In genomic region chr11:101193076-101193475, GRCm38 (mm10) we compare ENCODE assay signal across 26 mouse cellular contexts. TPM values are rescaled to one million over a fixed set of nuclear protein-coding genes. Genes with fewer than 3 reads are reported as not detected.
DNase-seq lines count a peak whose midpoint lies in the region; ATAC-seq and TF ChIP-seq lines count a peak whose summit lies in the region.
"Had no signal": no experiment of that assay in that cellular context is flagged by ENCODE, and none has a peak within 500 bp of the region (broad histone marks: within the 10 kb centered on the region; RNA-seq: fewer than 3 reads in every experiment).

No protein-coding gene starts in this region.

- H3K27me3 ChIP-seq in cerebellum, adult 2 months (ENCODE audit: control insufficient read depth, insufficient read depth, low read length) = no peaks in the 10 kb centered on the region
- no peaks in the 10 kb centered on the region for H3K27me3 ChIP-seq in forebrain, embryonic 13.5 days
- H3K27me3 ChIP-seq: CH12.LX; heart, embryonic 12.5 days; heart, embryonic 15.5 days; hindbrain, embryonic 15.5 days had no signal

- DNase-seq in cerebellum, adult 11-12 months = peak; percentile 65
- no peak for DNase-seq in cerebellum, postnatal 4 days (ENCODE audit: low spot score in 2 of 2)
- peak in 1 of 2 experiments; percentile 59 for DNase-seq in cerebellum, adult 2 months
- peak; percentile 71 for DNase-seq in cerebellum, adult 9-11 months
- no peak for DNase-seq in kidney, postnatal 14 days
- DNase-seq in spleen, adult 12 weeks (ENCODE audit: low spot score) = no peak
- DNase-seq: adrenal gland, adult 2 months; adrenal gland, postnatal 14 days; B cell, adult 2 months; forebrain, postnatal 0 days; gastrocnemius, adult 2 months; gastrocnemius, postnatal 14 days; heart, adult 18-20 months; heart, postnatal 10 days; heart, postnatal 36 days; kidney, adult 2 months had no signal

- no peak for ATAC-seq in forebrain, embryonic 13.5 days
- ATAC-seq: forebrain, embryonic 14.5 days; forebrain, postnatal 0 days; intestine, postnatal 0 days had no signal

- peaks cover 30% of the 10 kb centered on the region for H3K36me3 ChIP-seq in forebrain, embryonic 13.5 days (ENCODE audit: poor library complexity, severe bottlenecking)

- no peak overlapping the region for H3K4me2 ChIP-seq in forebrain, embryonic 13.5 days
- H3K4me2 ChIP-seq: heart, embryonic 12.5 days; heart, embryonic 15.5 days; hindbrain, embryonic 15.5 days had no signal

- 37% methylated on average over 7 of the region's 7 CpGs for WGBS in cerebellum, adult 2 months
- 84% methylated on average over 7 of the region's 7 CpGs for WGBS in forebrain, embryonic 13.5 days

- H3K27ac ChIP-seq in cerebellum, adult 2 months (ENCODE audit: insufficient read depth, low read length) = peak overlapping the region; percentile 22; the same call in 1 of the 2 replicates
- no peak overlapping the region for H3K27ac ChIP-seq in forebrain, embryonic 13.5 days
- H3K27ac ChIP-seq: gastrocnemius, adult 2 months; hindbrain, embryonic 15.5 days had no signal

- no peaks in the 10 kb centered on the region for H3K9me3 ChIP-seq in forebrain, embryonic 13.5 days (replicated peaks)
- H3K9me3 ChIP-seq: forebrain, embryonic 10.5 days; G1E; heart, embryonic 12.5 days; heart, embryonic 15.5 days; hindbrain, embryonic 15.5 days had no signal

- TF ChIP-seq POLR2A in cerebellum, adult 2 months (IDR thresholded peaks at IDR 0.05; ENCODE audit: borderline replicate concordance, insufficient read depth, low read length) = no peak

- no peak for TF ChIP-seq CTCF in cerebellum, adult 2 months (IDR thresholded peaks at IDR 0.05; ENCODE audit: borderline replicate concordance, insufficient read depth, low read depth, low read length)

- no peak overlapping the region for H3K4me3 ChIP-seq in cerebellum, adult 2 months (replicated peaks; ENCODE audit: insufficient read depth, low read depth, low read length)
- no peak overlapping the region for H3K4me3 ChIP-seq in forebrain, embryonic 13.5 days
- H3K4me3 ChIP-seq: forebrain, embryonic 10.5 days; gastrocnemius, adult 2 months; heart, embryonic 12.5 days; heart, embryonic 15.5 days; hindbrain, embryonic 15.5 days had no signal

- H3K4me1 ChIP-seq in cerebellum, adult 2 months (ENCODE audit: control insufficient read depth, insufficient read depth, low read length) = peaks cover 56% of the 10 kb centered on the region
- H3K4me1 ChIP-seq in forebrain, embryonic 13.5 days = peaks cover 18% of the 10 kb centered on the region

- no peak overlapping the region for H3K9ac ChIP-seq in forebrain, embryonic 13.5 days
- H3K9ac ChIP-seq: forebrain, postnatal 0 days; heart, embryonic 12.5 days; heart, embryonic 15.5 days; hindbrain, embryonic 15.5 days had no signal

RNA-seq across cellular contexts. Expression of gene Ccr10, which starts 17.8 kb away (rescaled TPM):
- polyA plus RNA-seq in cerebellum, adult 2 months (2012; rRNA removed) = 0.82 and 1.0 TPM in 2 replicates
- 0.10 TPM in 1 of 2 replicates, not detected in the other for polyA plus RNA-seq in forebrain, embryonic 13.5 days (2015; fragmentation: Nextera tagmentation; extraction: Ambion mirVana)
- polyA plus RNA-seq: embryonic facial prominence, embryonic 14.5 days; forebrain, embryonic 10.5 days; G1E had no signal

RNA-seq across cellular contexts. Expression of gene Plekhh3, which starts 21.9 kb away (rescaled TPM):
- 67.6 and 71.0 TPM in 2 replicates for polyA plus RNA-seq in cerebellum, adult 2 months (2012; rRNA removed)
- polyA plus RNA-seq in forebrain, embryonic 13.5 days (2015; fragmentation: Nextera tagmentation; extraction: Ambion mirVana) = 4.5 and 6.4 TPM in 2 replicates

RNA-seq across cellular contexts. Expression of gene Cntnap1, which starts 22.8 kb away (rescaled TPM):
- 151 and 169 TPM in 2 replicates for polyA plus RNA-seq in cerebellum, adult 2 months (2012; rRNA removed)
- 0.36 and 0.42 TPM in 2 replicates for polyA plus RNA-seq in forebrain, embryonic 13.5 days (2015; fragmentation: Nextera tagmentation; extraction: Ambion mirVana)

RNA-seq across cellular contexts. Expression of gene Ezh1, which starts 33.2 kb away (rescaled TPM):
- 64.4 and 70.7 TPM in 2 replicates for polyA plus RNA-seq in cerebellum, adult 2 months (2012; rRNA removed)
- 12.1 and 13.8 TPM in 2 replicates for polyA plus RNA-seq in forebrain, embryonic 13.5 days (2015; fragmentation: Nextera tagmentation; extraction: Ambion mirVana)

RNA-seq across cellular contexts. Expression of gene Tubg2, which starts 37.4 kb away (rescaled TPM):
- 44.3 and 47.8 TPM in 2 replicates for polyA plus RNA-seq in cerebellum, adult 2 months (2012; rRNA removed)
- polyA plus RNA-seq in forebrain, embryonic 13.5 days (2015; fragmentation: Nextera tagmentation; extraction: Ambion mirVana) = 14.6 and 16.4 TPM in 2 replicates
- polyA plus RNA-seq: G1E had no signal

Comparison
In these comparisons a context has a peak if more than half of its experiments do, and no peak if none do; other contexts are left out.
1. DNase-seq: peak in cerebellum, adult 11-12 months (single experiment) and cerebellum, adult 9-11 months (single experiment); none in cerebellum, postnatal 4 days (0 of 2), kidney, postnatal 14 days (single experiment) and spleen, adult 12 weeks (single experiment).
2. RNA of gene Cntnap1, which starts 22.8 kb away (polyA plus RNA-seq): 151 to 169 TPM in cerebellum, adult 2 months; 0.36 to 0.42 TPM in forebrain, embryonic 13.5 days; every median in the first group is over 100 times any median in the second.